Mouse (Mus musculus): Measurements from ENCODE around the gene Phf11b. TPM values are rescaled to one million over a fixed set of nuclear protein-coding genes. Genes with fewer than 3 reads are reported as not detected.
A peak's percentile ranks its signal among the peaks of the same experiment; 100 is the strongest.
"Not testable (repeated sequence)": the region's sequence is repeated elsewhere in the genome, so short reads cannot be mapped to it uniquely, and the experiment has no call there.

The Phf11b gene
- 100 to 1,000 TPM; 188 to 218 TPM for polyA plus RNA-seq (2017; shearing (Covaris generic))

GRCm38 (mm10) chr14:59341189-59341588 lies at the start of gene Phf11b:
TSS of gene Phf11b (minus strand) at chr14:59341351.
- ATAC-seq = peak; percentile 96

- ATAC-seq = not testable (repeated sequence)
Observed at GRCm38 (mm10) chr14:59390181-59390580, 49.0 kb upstream of the Phf11b start.

- ATAC-seq = no peak
Observed at GRCm38 (mm10) chr14:59389532-59389931, 48.4 kb upstream of the Phf11b start.

GRCm38 (mm10) chr14:59370348-59371068 lies 29.4 kb upstream of the Phf11b start:
- no peak for ATAC-seq

GRCm38 (mm10) chr14:59366386-59367105 lies 25.4 kb upstream of the Phf11b start:
- no peak for ATAC-seq

- ATAC-seq = no peak
Observed at GRCm38 (mm10) chr14:59365244-59365644, 24.1 kb upstream of the Phf11b start, which contains the start of gene Phf11d. TSS of gene Phf11d (minus strand) at chr14:59365470.

- ATAC-seq = no peak
Observed at GRCm38 (mm10) chr14:59339541-59339940, 1.6 kb downstream of the Phf11b start.

- not testable (repeated sequence) for ATAC-seq
Observed at GRCm38 (mm10) chr14:59336056-59336455, 5.1 kb downstream of the Phf11b start.

GRCm38 (mm10) chr14:59330499-59330898 lies 10.7 kb downstream of the Phf11b start:
- not testable (repeated sequence) for ATAC-seq

GRCm38 (mm10) chr14:59319970-59320369 lies 21.2 kb downstream of the Phf11b start:
- not testable (repeated sequence) for ATAC-seq

GRCm38 (mm10) chr14:59319036-59319435 lies 22.1 kb downstream of the Phf11b start:
- ATAC-seq = not testable (repeated sequence)

- ATAC-seq = peak; percentile 94
Observed at GRCm38 (mm10) chr14:59297391-59297790, 43.8 kb downstream of the Phf11b start, which contains the start of gene Phf11a. TSS of gene Phf11a (minus strand) at chr14:59297522.

- ATAC-seq = not testable (repeated sequence)
Observed at GRCm38 (mm10) chr14:59291769-59292168, 49.4 kb downstream of the Phf11b start.

GRCm38 (mm10) chr14:59274961-59275360 lies 66.2 kb downstream of the Phf11b start:
- not testable (repeated sequence) for ATAC-seq

Other genes starting within 250 kb of the Phf11b start
- gene 1700129C05Rik, start 198.5 kb downstream of the Phf11b start, polyA plus RNA-seq (2017; shearing (Covaris generic)) = not detected
- gene Gm5142, start 162.6 kb downstream of the Phf11b start, polyA plus RNA-seq (2017; shearing (Covaris generic)) = not detected
- 10 to 100 TPM; 25.2 to 35.3 TPM for gene Rcbtb1, start 140.1 kb downstream of the Phf11b start, polyA plus RNA-seq (2017; shearing (Covaris generic))
- gene Gm6904, start 81.1 kb downstream of the Phf11b start, polyA plus RNA-seq (2017; shearing (Covaris generic)) = 10 to 100 TPM; 12.3 to 17.2 TPM
- 10 to 100 TPM; 40.4 to 56.7 TPM for gene Phf11a, start 43.8 kb downstream of the Phf11b start, polyA plus RNA-seq (2017; shearing (Covaris generic))
- gene Phf11d, start 24.1 kb upstream of the Phf11b start, polyA plus RNA-seq (2017; shearing (Covaris generic)) = 10 to 100 TPM in 1 of 2 experiments, 1 to 10 TPM in 1; 7.8 to 15.2 TPM
- 10 to 100 TPM; 23.7 to 27.1 TPM for gene Phf11c, start 54.0 kb upstream of the Phf11b start, polyA plus RNA-seq (2017; shearing (Covaris generic))
- 10 to 100 TPM; 18.0 to 21.7 TPM for gene Setdb2, start 99.5 kb upstream of the Phf11b start, polyA plus RNA-seq (2017; shearing (Covaris generic))
- 10 to 100 TPM; 70.3 to 84.5 TPM for gene Cab39l, start 99.6 kb upstream of the Phf11b start, polyA plus RNA-seq (2017; shearing (Covaris generic))

Data from activated CD4-positive, CD25-positive, alpha-beta regulatory T cell, adult 4 months (primary cell).